Mouse (Mus musculus): ENCODE measurements around the gene 4930579F01Rik.
A peak's percentile ranks its signal among the peaks of the same experiment; 100 is the strongest.

DNA sequence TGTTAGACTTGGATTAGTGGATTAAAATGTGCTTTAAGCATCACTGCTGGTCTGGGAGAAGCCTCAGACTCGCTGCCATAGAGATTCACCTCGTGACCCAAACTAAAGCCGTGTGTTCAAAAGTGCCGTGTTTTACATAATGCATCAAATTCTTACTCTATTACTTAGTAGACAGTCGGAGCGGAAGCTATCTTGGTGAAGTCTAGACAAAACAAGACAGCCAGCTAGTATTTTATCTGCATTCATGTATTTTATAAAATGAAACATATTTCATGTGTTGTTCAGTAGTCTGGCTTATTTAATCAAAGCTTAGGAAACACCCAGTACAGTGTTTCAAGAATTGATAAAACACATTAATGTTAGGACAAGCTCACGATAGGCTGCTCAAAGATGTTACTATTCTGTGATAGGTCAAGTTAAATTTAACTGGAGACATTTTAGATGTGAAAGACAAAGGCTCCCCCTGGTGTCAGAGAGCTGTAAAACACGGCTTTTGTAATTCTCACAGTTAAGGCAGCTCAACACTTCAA, 48.9 kb downstream of the 4930579F01Rik start, which contains the start of gene Mttp:
- TF ChIP-seq EP300 (IDR thresholded peaks at IDR 0.05; ENCODE audit: insufficient read depth, low read depth, low read length) (no peak), CTCF (IDR thresholded peaks at IDR 0.05; ENCODE audit: low read depth, low read length) (peak; percentile 3)

Data from ES-Bruce4 (cell line).